Mouse (Mus musculus) neural tube, embryonic 12.5 days (tissue): ENCODE results near the gene Camkmt. TPM values are rescaled to one million over a fixed set of nuclear protein-coding genes. Genes with fewer than 3 reads are reported as not detected.

Experiments used
- ATAC-seq: fragments of 200-750 bp; cut with Nextera tagmentation; 2 replicates; pipeline ENCODE4 v1.8.0; 2017; ENCODE audit warnings: low read depth, mild to moderate bottlenecking, moderate TSS enrichment, moderate library complexity; ENCODE audit not compliant: low FRiP score
- H3K27ac ChIP-seq: fragments of 300-500 bp; sonication (generic); 2 replicates; pipeline ENCODE4 v1.5.1; 2016
- H3K27me3 ChIP-seq: fragments of 300-500 bp; sonication (generic); replicated peaks from 2 replicates; pipeline ENCODE4 v1.6.1; 2016; ENCODE audit warnings: mild to moderate bottlenecking
- H3K36me3 ChIP-seq: fragments of 300-500 bp; sonication (generic); 2 replicates; pipeline ENCODE4 v1.6.1; 2016; ENCODE audit warnings: mild to moderate bottlenecking
- H3K4me1 ChIP-seq: fragments of 300-500 bp; sonication (generic); 2 replicates; pipeline ENCODE4 v1.6.1; 2016
- H3K4me2 ChIP-seq: fragments of 300-500 bp; sonication (generic); replicated peaks from 2 replicates; pipeline ENCODE4 v1.6.1; 2016; ENCODE audit warnings: mild to moderate bottlenecking
- H3K4me3 ChIP-seq: fragments of 300-500 bp; sonication (generic); 2 replicates; pipeline ENCODE4 v1.5.1; 2016
- H3K9ac ChIP-seq: fragments of 300-500 bp; sonication (generic); 2 replicates; pipeline ENCODE4 v1.6.1; 2016; ENCODE audit warnings: mild to moderate bottlenecking
- H3K9me3 ChIP-seq: fragments of 300-500 bp; sonication (generic); 2 replicates; pipeline ENCODE4 v1.6.1; 2016; ENCODE audit warnings: mild to moderate bottlenecking
- WGBS: fragments of 180-500 bp; shearing (Covaris S2); methylation state at CpG from one replicate; pipeline ENCODE4 v1.1.7; 2016; 5-methylcytosine and 5-hydroxymethylcytosine counted together
- polyA plus RNA-seq: library from polyadenylated mRNA; unstranded; fragments of >200 nt; fragmentation: Nextera tagmentation; extraction: Ambion mirVana; gene quantifications from 2 replicates; pipeline ENCODE4 v1.2.1, GENCODE M21; 2016

The Camkmt gene
- polyA plus RNA-seq, 1 experiment from 2014 or later = 14.7 TPM

GRCm38 (mm10) chr17:85382906-85383305 lies 292.6 kb downstream of the Camkmt start:
- no peaks in the 10 kb centered on the region for H3K27me3 ChIP-seq
- H3K27ac ChIP-seq = no peak overlapping the region
- H3K9me3 ChIP-seq = no peaks in the 10 kb centered on the region
- H3K4me3 ChIP-seq = no peak overlapping the region
- H3K9ac ChIP-seq = no peak overlapping the region
- ATAC-seq = no peak
- H3K4me2 ChIP-seq = no peak overlapping the region
- H3K4me1 ChIP-seq = no peaks in the 10 kb centered on the region
- no peaks in the 10 kb centered on the region for H3K36me3 ChIP-seq
- WGBS = 87% methylated on average over 6 of the region's 6 CpGs

GRCm38 (mm10) chr17:85393091-85393890 lies 302.9 kb downstream of the Camkmt start:
- 0 out of 2 replicates have a peak, but pooled peaks have one; percentile 2 for ATAC-seq
- H3K9ac ChIP-seq = no peak overlapping the region
- H3K9me3 ChIP-seq = no peaks in the 10 kb centered on the region
- H3K36me3 ChIP-seq = no peaks in the 10 kb centered on the region
- H3K4me2 ChIP-seq = 0 out of 2 replicates have a peak overlapping the region, but pooled peaks have one; percentile 5
- no peaks in the 10 kb centered on the region for H3K27me3 ChIP-seq
- no peak overlapping the region for H3K27ac ChIP-seq
- 46% methylated on average over 16 of the region's 16 CpGs for WGBS
- no peak overlapping the region for H3K4me3 ChIP-seq
- H3K4me1 ChIP-seq = peaks cover 17% of the 10 kb centered on the region; the same call in 1 of the 2 replicates

GRCm38 (mm10) chr17:85393891-85394321 lies 303.6 kb downstream of the Camkmt start:
- WGBS = 44% methylated on average over 7 of the region's 7 CpGs
- 0 out of 2 replicates have a peak, but pooled peaks have one; percentile 2 for ATAC-seq
- Histone ChIP-seq H3K27me3 (no peaks in the 10 kb centered on the region), H3K36me3 (no peaks in the 10 kb centered on the region), H3K9me3 (no peaks in the 10 kb centered on the region), H3K4me1 (peaks cover 17% of the 10 kb centered on the region; the same call in 1 of the 2 replicates), H3K27ac (no peak overlapping the region), H3K9ac (no peak overlapping the region), H3K4me2 (peak overlapping the region; percentile 12; the same call in 1 of the 2 replicates), H3K4me3 (no peak overlapping the region)

- H3K4me2 ChIP-seq = no peak overlapping the region
- no peak for ATAC-seq
These were observed 305.1 kb downstream of the Camkmt start for GRCm38 (mm10) chr17:85395502-85395901.

GRCm38 (mm10) chr17:85400751-85401150 lies 310.4 kb downstream of the Camkmt start:
- Histone ChIP-seq H3K27ac (no peak overlapping the region), H3K9ac (no peak overlapping the region), H3K9me3 (no peaks in the 10 kb centered on the region), H3K4me2 (no peak overlapping the region), H3K27me3 (no peaks in the 10 kb centered on the region), H3K4me3 (no peak overlapping the region), H3K36me3 (no peaks in the 10 kb centered on the region), H3K4me1 (peaks cover 3% of the 10 kb centered on the region; the same call in 1 of the 2 replicates)
- WGBS = 75% methylated on average over 4 of the region's 4 CpGs
- no peak for ATAC-seq

More at GRCm38 (mm10) chr17:85395502-85395901, 305.1 kb downstream of the Camkmt start:
- Histone ChIP-seq H3K4me1 (peaks cover 17% of the 10 kb centered on the region; the same call in 1 of the 2 replicates), H3K27me3 (no peaks in the 10 kb centered on the region), H3K36me3 (no peaks in the 10 kb centered on the region), H3K27ac (no peak overlapping the region), H3K9ac (no peak overlapping the region), H3K4me3 (no peak overlapping the region), H3K9me3 (no peaks in the 10 kb centered on the region)
- 54% methylated on average over 5 of the region's 5 CpGs for WGBS

- no peak overlapping the region for H3K9ac ChIP-seq
- H3K27ac ChIP-seq = no peak overlapping the region
- H3K4me3 ChIP-seq = no peak overlapping the region
- H3K9me3 ChIP-seq = no peaks in the 10 kb centered on the region
- no peak for ATAC-seq
- no peaks in the 10 kb centered on the region for H3K4me1 ChIP-seq
- 82% methylated on average over 5 of the region's 5 CpGs for WGBS
- H3K27me3 ChIP-seq = no peaks in the 10 kb centered on the region
- no peak overlapping the region for H3K4me2 ChIP-seq
- H3K36me3 ChIP-seq = no peaks in the 10 kb centered on the region
These were observed 314.8 kb downstream of the Camkmt start for GRCm38 (mm10) chr17:85405161-85405560.

- Histone ChIP-seq H3K9ac (no peak overlapping the region), H3K4me3 (no peak overlapping the region), H3K36me3 (no peaks in the 10 kb centered on the region), H3K4me2 (no peak overlapping the region), H3K27me3 (no peaks in the 10 kb centered on the region), H3K4me1 (no peaks in the 10 kb centered on the region), H3K27ac (no peak overlapping the region), H3K9me3 (no peaks in the 10 kb centered on the region)
- ATAC-seq = no peak
- WGBS = 85% methylated on average over 10 of the region's 10 CpGs
These were observed 315.8 kb downstream of the Camkmt start for GRCm38 (mm10) chr17:85406195-85406594.

- no peak for ATAC-seq
- WGBS = 82% methylated on average over 7 of the region's 7 CpGs
- H3K4me1 ChIP-seq = no peaks in the 10 kb centered on the region
- no peak overlapping the region for H3K4me3 ChIP-seq
- no peaks in the 10 kb centered on the region for H3K27me3 ChIP-seq
- H3K4me2 ChIP-seq = no peak overlapping the region
- H3K36me3 ChIP-seq = no peaks in the 10 kb centered on the region
- no peak overlapping the region for H3K27ac ChIP-seq
- no peak overlapping the region for H3K9ac ChIP-seq
- H3K9me3 ChIP-seq = no peaks in the 10 kb centered on the region
These were observed 338.5 kb downstream of the Camkmt start for GRCm38 (mm10) chr17:85428831-85429230.

GRCm38 (mm10) chr17:85432923-85433322 lies 342.6 kb downstream of the Camkmt start:
- Histone ChIP-seq H3K9me3 (no peaks in the 10 kb centered on the region), H3K36me3 (no peaks in the 10 kb centered on the region), H3K4me3 (no peak overlapping the region), H3K4me2 (no peak overlapping the region), H3K27me3 (no peaks in the 10 kb centered on the region), H3K27ac (no peak overlapping the region), H3K9ac (no peak overlapping the region), H3K4me1 (no peaks in the 10 kb centered on the region)
- ATAC-seq = no peak
- 58% methylated on average over 8 of the region's 8 CpGs for WGBS

- Histone ChIP-seq H3K36me3 (no peaks in the 10 kb centered on the region), H3K9ac (no peak overlapping the region), H3K27me3 (no peaks in the 10 kb centered on the region), H3K4me1 (no peaks in the 10 kb centered on the region), H3K27ac (no peak overlapping the region), H3K4me3 (no peak overlapping the region), H3K4me2 (no peak overlapping the region), H3K9me3 (no peaks in the 10 kb centered on the region)
- WGBS = 82% methylated on average over 8 of the region's 8 CpGs
- no peak for ATAC-seq
These were observed 352.7 kb downstream of the Camkmt start for GRCm38 (mm10) chr17:85443036-85443435.

GRCm38 (mm10) chr17:85454419-85454983 lies 364.1 kb downstream of the Camkmt start:
- H3K4me2 ChIP-seq = no peak overlapping the region; the same call in 1 of the 2 replicates
- no peak overlapping the region for H3K27ac ChIP-seq
- H3K9me3 ChIP-seq = no peaks in the 10 kb centered on the region
- WGBS = 2% methylated on average over 23 of the region's 23 CpGs
- H3K4me1 ChIP-seq = peaks cover 4% of the 10 kb centered on the region; the same call in 1 of the 2 replicates
- H3K9ac ChIP-seq = no peak overlapping the region
- ATAC-seq = no peak
- no peak overlapping the region for H3K4me3 ChIP-seq
- no peaks in the 10 kb centered on the region for H3K36me3 ChIP-seq
- H3K27me3 ChIP-seq = peaks cover 83% of the 10 kb centered on the region

GRCm38 (mm10) chr17:85455063-85455462 lies 364.7 kb downstream of the Camkmt start:
- ATAC-seq = no peak
- Histone ChIP-seq H3K4me2 (peak overlapping the region; percentile 22; the same call in 1 of the 2 replicates), H3K9ac (no peak overlapping the region), H3K9me3 (no peaks in the 10 kb centered on the region), H3K27me3 (peaks cover 89% of the 10 kb centered on the region), H3K27ac (no peak overlapping the region), H3K4me1 (peaks cover 4% of the 10 kb centered on the region; the same call in 1 of the 2 replicates), H3K36me3 (no peaks in the 10 kb centered on the region), H3K4me3 (0 out of 2 replicates have a peak overlapping the region, but pooled peaks have one; percentile 2)
- WGBS = 3% methylated on average over 16 of the region's 16 CpGs
